Mouse (Mus musculus) erythroblast, embryonic 14.5 days (primary cell): Measurements from ENCODE around the gene Folr2. TPM values are rescaled to one million over a fixed set of nuclear protein-coding genes. Genes with fewer than 3 reads are reported as not detected.

Experiments used
- H3K27me3 ChIP-seq: 2 replicates; pipeline ENCODE4 v1.6.1; 2012; ENCODE audit warnings: inconsistent platforms; ENCODE audit not compliant: control insufficient read depth
- H3K36me3 ChIP-seq: 2 replicates; pipeline ENCODE4 v1.6.1; 2012; ENCODE audit warnings: mild to moderate bottlenecking, inconsistent platforms; ENCODE audit not compliant: control insufficient read depth
- H3K4me1 ChIP-seq: 2 replicates; pipeline ENCODE4 v1.6.1; 2012; ENCODE audit warnings: inconsistent platforms; ENCODE audit not compliant: control insufficient read depth
- H3K4me3 ChIP-seq: replicated peaks from 2 replicates; pipeline ENCODE3; 2012; ENCODE audit warnings: moderate library complexity, mild to moderate bottlenecking, inconsistent platforms
- H3K9me3 ChIP-seq: 2 replicates; pipeline ENCODE4 v1.6.1; 2012; ENCODE audit warnings: low read length, inconsistent platforms, mixed read lengths; ENCODE audit not compliant: control insufficient read depth
- GATA1 ChIP-seq: IDR thresholded peaks from 2 replicates; pipeline ENCODE4 v1.6.1; 2012; ENCODE audit warnings: low read length, inconsistent platforms, mixed read lengths
- TAL1 ChIP-seq: IDR thresholded peaks from 3 replicates; pipeline ENCODE4 v1.6.1; 2012; ENCODE audit warnings: low read length, inconsistent platforms, mixed read lengths
- polyA plus RNA-seq: library from polyadenylated mRNA; stranded (reverse); fragments of >175 nt; gene quantifications from 2 replicates; pipeline ENCODE4 v1.2.3, GENCODE M21; 2012

Folr2 gene
- polyA plus RNA-seq, 1 experiment = not detected

- TF ChIP-seq TAL1 = no peak
- no peak for TF ChIP-seq GATA1
- no peaks in the 10 kb centered on the region for H3K36me3 ChIP-seq
- no peaks in the 10 kb centered on the region for H3K27me3 ChIP-seq
- H3K9me3 ChIP-seq = no peaks in the 10 kb centered on the region
- H3K4me3 ChIP-seq = no peak overlapping the region
- H3K4me1 ChIP-seq = no peaks in the 10 kb centered on the region
Measured at GRCm38 (mm10) chr7:101851689-101852088, 5.3 kb downstream of the Folr2 start.

- no peaks in the 10 kb centered on the region for H3K36me3 ChIP-seq
- H3K4me1 ChIP-seq = peaks cover 4% of the 10 kb centered on the region
- no peak for TF ChIP-seq TAL1
- no peak overlapping the region for H3K4me3 ChIP-seq
- no peaks in the 10 kb centered on the region for H3K9me3 ChIP-seq
- no peaks in the 10 kb centered on the region for H3K27me3 ChIP-seq
Measured at GRCm38 (mm10) chr7:101847934-101848333, 9.1 kb downstream of the Folr2 start.

- Histone ChIP-seq H3K4me3 (no peak overlapping the region), H3K4me1 (peaks cover 4% of the 10 kb centered on the region), H3K36me3 (no peaks in the 10 kb centered on the region), H3K9me3 (no peaks in the 10 kb centered on the region), H3K27me3 (peaks cover 9% of the 10 kb centered on the region)
- no peak for TF ChIP-seq TAL1
- TF ChIP-seq GATA1 = no peak
Measured at GRCm38 (mm10) chr7:101844186-101844585, 12.8 kb downstream of the Folr2 start.

- TF ChIP-seq GATA1 (no peak), TAL1 (no peak)
- Histone ChIP-seq H3K9me3 (no peaks in the 10 kb centered on the region), H3K27me3 (peaks cover 47% of the 10 kb centered on the region)
Measured at GRCm38 (mm10) chr7:101837606-101838471, 19.2 kb downstream of the Folr2 start, which contains the start of gene Inppl1. TSS of gene Inppl1 (minus strand) at chr7:101838229.

GRCm38 (mm10) chr7:101837154-101837605, 19.8 kb downstream of the Folr2 start:
- Histone ChIP-seq H3K27me3 (peaks cover 47% of the 10 kb centered on the region), H3K36me3 (peaks cover 9% of the 10 kb centered on the region; the same call in 1 of the 2 replicates), H3K4me1 (peaks cover 23% of the 10 kb centered on the region), H3K4me3 (peak overlapping the region; percentile 65), H3K9me3 (no peaks in the 10 kb centered on the region)
- TF ChIP-seq TAL1 (no peak), GATA1 (no peak)

More at GRCm38 (mm10) chr7:101837606-101838471, 19.2 kb downstream of the Folr2 start, which contains the start of gene Inppl1:
- Histone ChIP-seq H3K4me3 (peak within 1 kb of the TSS; percentile 65), H3K4me1 (peaks cover 23% of the 10 kb centered on the region), H3K36me3 (peaks cover 4% of the 10 kb centered on the region; the same call in 1 of the 2 replicates)

GRCm38 (mm10) chr7:101836271-101837153, 20.5 kb downstream of the Folr2 start:
- Histone ChIP-seq H3K4me3 (peak overlapping the region; percentile 65), H3K27me3 (peaks cover 47% of the 10 kb centered on the region)
- TF ChIP-seq GATA1 (no peak), TAL1 (no peak)

GRCm38 (mm10) chr7:101835457-101836109, 21.4 kb downstream of the Folr2 start:
- TF ChIP-seq GATA1 = no peak
- TF ChIP-seq TAL1 = no peak
- H3K9me3 ChIP-seq = no peaks in the 10 kb centered on the region
- H3K27me3 ChIP-seq = peaks cover 43% of the 10 kb centered on the region
- H3K4me3 ChIP-seq = no peak overlapping the region
- H3K4me1 ChIP-seq = peaks cover 23% of the 10 kb centered on the region
- peaks cover 23% of the 10 kb centered on the region for H3K36me3 ChIP-seq

More at GRCm38 (mm10) chr7:101836271-101837153, 20.5 kb downstream of the Folr2 start:
- H3K9me3 ChIP-seq = no peaks in the 10 kb centered on the region
- peaks cover 23% of the 10 kb centered on the region for H3K4me1 ChIP-seq
- H3K36me3 ChIP-seq = peaks cover 14% of the 10 kb centered on the region

- H3K4me1 ChIP-seq = peaks cover 23% of the 10 kb centered on the region
- H3K36me3 ChIP-seq = peaks cover 26% of the 10 kb centered on the region
- H3K4me3 ChIP-seq = no peak overlapping the region
- H3K9me3 ChIP-seq = no peaks in the 10 kb centered on the region
- peaks cover 38% of the 10 kb centered on the region for H3K27me3 ChIP-seq
- TF ChIP-seq GATA1 = no peak
- no peak for TF ChIP-seq TAL1
Measured at GRCm38 (mm10) chr7:101834903-101835302, 22.1 kb downstream of the Folr2 start.
